Mouse (Mus musculus) embryonic fibroblast, embryonic 13.5 days (primary cell): Measurements from ENCODE around the gene Htatip2.

Experiments
- CTCF ChIP-seq: IDR thresholded peaks from 2 replicates; pipeline ENCODE4 v1.5.1; 2011; ENCODE audit warnings: mild to moderate bottlenecking, control low read depth, low read length, moderate library complexity, borderline replicate concordance; ENCODE audit not compliant: insufficient read depth
- POLR2A ChIP-seq: IDR thresholded peaks from 2 replicates; pipeline ENCODE4 v1.6.1; 2011; ENCODE audit warnings: low read depth, mild to moderate bottlenecking, control low read depth, low read length, moderate library complexity

- no peak for TF ChIP-seq POLR2A
- TF ChIP-seq CTCF, result no peak
These were observed 63.1 kb downstream of the Htatip2 start for GRCm38 (mm10) chr7:49822028-49822427.
